Mouse (Mus musculus): ENCODE measurements at regions not wholly inside any gene's neighbourhood (a gene's known extent, or its start where the extent isn't known, plus 50 kb on each side); places are given as distances from the start of the nearest gene placed in this dataset.

DNA sequence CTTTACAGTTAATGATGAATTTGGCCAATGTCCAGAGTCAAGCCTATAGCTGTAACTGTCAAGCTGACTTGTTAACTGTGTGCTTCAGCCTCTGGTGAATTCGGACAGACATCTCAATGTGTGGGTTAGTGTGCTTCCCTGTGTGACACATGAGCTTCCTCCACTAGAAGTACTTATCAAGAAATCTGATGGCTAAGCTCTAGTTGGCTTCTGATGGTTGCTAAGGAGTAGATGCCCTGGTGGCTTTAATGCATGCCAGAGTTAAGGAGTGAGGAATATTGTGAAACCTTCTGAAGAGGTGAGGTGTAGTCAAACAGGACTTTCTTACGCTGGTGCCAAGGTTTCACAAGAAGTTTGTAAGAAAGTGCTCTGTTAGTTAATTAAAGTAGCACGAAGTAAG lies 208.1 kb upstream of the Tet2 start:
- Histone ChIP-seq H3K36me3 (ENCODE audit: control insufficient read depth, insufficient read depth) (no peaks in the 10 kb centered on the region), H3ac (ENCODE audit: control insufficient read depth, insufficient read length, low read depth) (no peak overlapping the region), H3K79me2 (ENCODE audit: control insufficient read depth, insufficient read depth) (no peaks in the 10 kb centered on the region), H3K27me3 (ENCODE audit: control insufficient read depth, insufficient read depth, insufficient read length) (no peaks in the 10 kb centered on the region), H3K79me3 (ENCODE audit: low read depth) (no peaks in the 10 kb centered on the region), H3K4me3 (ENCODE audit: insufficient read depth, poor library complexity, severe bottlenecking) (no peak overlapping the region)
- TF ChIP-seq MAX (IDR thresholded peaks at IDR 0.05) (no peak), CEBPB (IDR thresholded peaks at IDR 0.05; ENCODE audit: low read depth) (no peak), MYOG (IDR thresholded peaks at IDR 0.05; ENCODE audit: control insufficient read depth, extremely low read depth, insufficient read length) (no peak), CTCF (IDR thresholded peaks at IDR 0.05; ENCODE audit: control insufficient read depth, insufficient read depth, insufficient read length) (no peak)

DNA sequence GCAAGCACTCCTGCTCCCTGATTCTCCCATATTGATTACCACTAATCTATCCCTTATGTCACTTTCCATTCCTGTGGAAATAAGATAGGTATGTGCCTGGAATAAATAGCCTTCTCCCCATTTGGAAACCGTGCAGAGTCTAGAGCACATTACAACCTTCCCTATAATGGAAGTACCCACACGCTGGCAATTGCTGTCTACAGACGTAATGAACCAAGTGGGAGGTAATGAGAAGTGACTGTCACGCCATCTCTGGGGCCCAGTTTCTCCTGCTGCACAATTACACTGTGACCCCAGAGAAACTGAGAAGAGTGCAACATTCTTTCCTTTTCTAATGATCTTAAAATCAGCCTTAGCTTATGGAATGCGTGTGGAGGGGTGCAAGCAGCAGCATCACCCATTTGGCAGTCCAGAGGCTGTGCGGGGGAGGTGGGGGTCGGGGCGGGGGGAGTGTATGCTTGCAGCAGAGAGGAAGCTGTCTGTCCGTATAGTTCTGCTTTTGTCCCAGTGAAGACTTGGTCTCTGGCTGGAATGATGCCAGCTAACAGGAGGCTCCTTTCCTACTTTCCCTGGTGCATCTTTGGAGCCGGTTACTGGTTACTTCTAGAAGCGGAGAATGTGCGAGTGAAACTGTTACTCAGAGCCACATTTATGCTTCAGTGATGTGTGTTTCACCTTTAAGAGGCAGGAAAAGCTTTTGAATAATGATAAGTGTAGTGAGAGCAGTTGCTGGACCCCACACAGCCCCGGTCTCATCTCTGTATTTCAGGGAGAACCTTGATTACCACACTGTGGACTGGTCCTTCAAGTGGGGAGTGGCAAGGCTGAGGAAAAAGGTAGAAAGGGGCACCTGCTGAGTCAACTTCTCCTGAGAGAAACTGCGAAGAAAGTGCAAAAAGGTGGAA lies 209.3 kb upstream of the Tet2 start:
- TF ChIP-seq MYOD1 (IDR thresholded peaks at IDR 0.05; ENCODE audit: control insufficient read depth, insufficient read length, low read depth) (no peak), FOSL1 (IDR thresholded peaks at IDR 0.05; ENCODE audit: insufficient read depth, low read length, poor library complexity, severe bottlenecking) (no peak), MAX (IDR thresholded peaks at IDR 0.05) (no peak), MYOG (IDR thresholded peaks at IDR 0.05; ENCODE audit: control insufficient read depth, extremely low read depth, insufficient read length) (no peak), USF1 (IDR thresholded peaks at IDR 0.05; ENCODE audit: low read depth) (no peak), CEBPB (IDR thresholded peaks at IDR 0.05; ENCODE audit: low read depth) (no peak), CTCF (IDR thresholded peaks at IDR 0.05; ENCODE audit: control insufficient read depth, insufficient read depth, insufficient read length) (no peak)
- H3K4me3 ChIP-seq (ENCODE audit: insufficient read depth, poor library complexity, severe bottlenecking), result no peak overlapping the region
- no peaks in the 10 kb centered on the region for H3K27me3 ChIP-seq (ENCODE audit: control insufficient read depth, insufficient read depth, insufficient read length)
- H3K36me3 ChIP-seq (ENCODE audit: control insufficient read depth, insufficient read depth), result no peaks in the 10 kb centered on the region
- H3ac ChIP-seq (ENCODE audit: control insufficient read depth, insufficient read length, low read depth), result no peak overlapping the region
- H3K79me2 ChIP-seq (ENCODE audit: control insufficient read depth, insufficient read depth), result no peaks in the 10 kb centered on the region
- no peaks in the 10 kb centered on the region for H3K79me3 ChIP-seq (ENCODE audit: low read depth)

DNA sequence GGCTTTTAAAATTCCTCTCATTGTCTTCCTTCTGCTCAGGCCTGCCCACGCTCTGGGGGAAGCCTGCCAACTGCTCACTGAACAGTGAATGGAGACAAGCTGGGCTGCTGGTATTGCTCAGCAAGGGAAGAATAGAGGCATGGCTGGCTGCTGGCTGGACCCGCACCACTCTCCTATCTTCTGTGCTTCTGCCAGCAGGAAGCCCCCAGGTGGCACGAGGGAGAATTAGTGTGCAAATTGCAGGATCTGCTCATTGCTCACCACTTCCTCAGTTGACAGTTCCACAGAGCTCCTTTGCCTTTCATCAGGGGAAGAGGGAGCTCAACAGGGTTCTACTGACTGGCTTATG lies 209.9 kb upstream of the Tet2 start:
- no peak overlapping the region for H3K4me3 ChIP-seq (ENCODE audit: insufficient read depth, poor library complexity, severe bottlenecking)

DNA sequence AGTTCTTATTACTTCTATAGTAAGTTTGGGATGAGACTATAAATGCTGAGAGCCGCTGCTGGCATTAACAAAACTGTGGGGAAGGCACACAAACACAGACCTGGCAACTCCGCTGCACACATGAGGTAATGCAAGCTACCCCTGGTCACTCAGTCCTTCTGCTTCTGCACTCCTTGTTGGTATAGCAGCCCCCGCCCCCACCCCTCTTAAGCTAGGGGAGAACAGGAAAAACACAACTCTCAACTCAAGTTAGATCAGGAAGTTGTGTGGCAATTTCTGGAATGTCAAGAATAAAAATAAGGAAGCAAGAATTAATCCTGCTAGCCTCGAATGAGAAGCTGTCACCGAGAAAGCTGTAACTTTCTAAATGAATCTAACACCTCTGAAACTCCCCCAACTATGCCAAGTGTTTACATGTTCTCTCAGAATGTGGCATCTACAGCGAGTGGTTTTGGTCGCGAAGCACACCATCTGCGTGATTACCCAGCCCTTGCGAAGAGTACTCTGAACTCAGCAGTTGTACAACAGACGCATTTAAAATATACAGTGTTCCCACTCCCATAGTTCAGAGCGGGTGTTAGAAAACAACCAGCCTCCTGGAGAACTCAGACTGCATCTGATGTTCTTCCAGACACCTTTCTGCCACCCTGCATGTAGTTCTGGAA lies 212.9 kb upstream of the Tet2 start:
- H3ac ChIP-seq (ENCODE audit: control insufficient read depth, insufficient read length, low read depth), result no peak overlapping the region
- H3K36me3 ChIP-seq (ENCODE audit: control insufficient read depth, insufficient read depth), result no peaks in the 10 kb centered on the region
- no peak overlapping the region for H3K4me3 ChIP-seq (ENCODE audit: insufficient read depth, poor library complexity, severe bottlenecking)
- no peaks in the 10 kb centered on the region for H3K79me3 ChIP-seq (ENCODE audit: low read depth)
- no peaks in the 10 kb centered on the region for H3K79me2 ChIP-seq (ENCODE audit: control insufficient read depth, insufficient read depth)
- TF ChIP-seq CTCF (IDR thresholded peaks at IDR 0.05; ENCODE audit: control insufficient read depth, insufficient read depth, insufficient read length) (no peak), MYOD1 (IDR thresholded peaks at IDR 0.05; ENCODE audit: control insufficient read depth, insufficient read length, low read depth) (no peak), MAX (IDR thresholded peaks at IDR 0.05) (no peak), USF1 (IDR thresholded peaks at IDR 0.05; ENCODE audit: low read depth) (no peak), CEBPB (IDR thresholded peaks at IDR 0.05; ENCODE audit: low read depth) (no peak), FOSL1 (IDR thresholded peaks at IDR 0.05; ENCODE audit: insufficient read depth, low read length, poor library complexity, severe bottlenecking) (no peak), MYOG (IDR thresholded peaks at IDR 0.05; ENCODE audit: control insufficient read depth, extremely low read depth, insufficient read length) (no peak)
- no peaks in the 10 kb centered on the region for H3K27me3 ChIP-seq (ENCODE audit: control insufficient read depth, insufficient read depth, insufficient read length)

More for the DNA sequence above, 209.9 kb upstream of the Tet2 start:
- Histone ChIP-seq H3ac (ENCODE audit: control insufficient read depth, insufficient read length, low read depth) (no peak overlapping the region), H3K36me3 (ENCODE audit: control insufficient read depth, insufficient read depth) (no peaks in the 10 kb centered on the region), H3K79me3 (ENCODE audit: low read depth) (no peaks in the 10 kb centered on the region), H3K79me2 (ENCODE audit: control insufficient read depth, insufficient read depth) (no peaks in the 10 kb centered on the region), H3K27me3 (ENCODE audit: control insufficient read depth, insufficient read depth, insufficient read length) (no peaks in the 10 kb centered on the region)
- TF ChIP-seq MAX (IDR thresholded peaks at IDR 0.05) (no peak), CEBPB (IDR thresholded peaks at IDR 0.05; ENCODE audit: low read depth) (no peak), MYOD1 (IDR thresholded peaks at IDR 0.05; ENCODE audit: control insufficient read depth, insufficient read length, low read depth) (no peak), CTCF (IDR thresholded peaks at IDR 0.05; ENCODE audit: control insufficient read depth, insufficient read depth, insufficient read length) (no peak), MYOG (IDR thresholded peaks at IDR 0.05; ENCODE audit: control insufficient read depth, extremely low read depth, insufficient read length) (no peak), FOSL1 (IDR thresholded peaks at IDR 0.05; ENCODE audit: insufficient read depth, low read length, poor library complexity, severe bottlenecking) (no peak), USF1 (IDR thresholded peaks at IDR 0.05; ENCODE audit: low read depth) (no peak)

DNA sequence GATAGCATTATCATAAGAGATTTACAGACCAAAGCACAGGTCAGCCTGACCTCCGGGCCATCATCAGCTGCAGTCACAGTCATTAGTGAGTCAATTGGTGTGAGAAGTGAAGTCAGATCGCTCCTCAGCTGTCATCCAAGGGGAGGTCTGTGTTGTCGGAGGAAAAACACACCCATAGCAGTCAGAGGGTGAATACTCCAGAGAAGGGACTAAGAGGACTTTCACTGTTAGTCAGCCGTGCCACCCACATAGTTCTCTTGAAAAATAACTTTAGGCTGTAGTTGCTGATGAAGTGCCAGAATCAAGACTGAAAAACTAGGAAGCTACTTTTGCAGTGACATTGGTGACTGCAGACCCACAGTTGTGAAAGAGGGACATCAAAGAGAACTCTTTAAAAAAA lies 213.5 kb upstream of the Tet2 start:
- Histone ChIP-seq H3ac (ENCODE audit: control insufficient read depth, insufficient read length, low read depth) (no peak overlapping the region), H3K79me2 (ENCODE audit: control insufficient read depth, insufficient read depth) (no peaks in the 10 kb centered on the region), H3K27me3 (ENCODE audit: control insufficient read depth, insufficient read depth, insufficient read length) (no peaks in the 10 kb centered on the region), H3K36me3 (ENCODE audit: control insufficient read depth, insufficient read depth) (no peaks in the 10 kb centered on the region), H3K4me3 (ENCODE audit: insufficient read depth, poor library complexity, severe bottlenecking) (no peak overlapping the region), H3K79me3 (ENCODE audit: low read depth) (no peaks in the 10 kb centered on the region)
- no peak for TF ChIP-seq FOSL1 (IDR thresholded peaks at IDR 0.05; ENCODE audit: insufficient read depth, low read length, poor library complexity, severe bottlenecking)
- TF ChIP-seq CEBPB (IDR thresholded peaks at IDR 0.05; ENCODE audit: low read depth), result no peak
- TF ChIP-seq MYOG (IDR thresholded peaks at IDR 0.05; ENCODE audit: control insufficient read depth, extremely low read depth, insufficient read length), result no peak
